In genomic region chr8:108286117-108286516, GRCm38 (mm10) we compare ENCODE assay signal across 18 mouse cellular contexts.
DNase-seq lines count a peak whose midpoint lies in the region; ATAC-seq and TF ChIP-seq lines count a peak whose summit lies in the region.
"Had no signal": no experiment of that assay in that cellular context is flagged by ENCODE, and none has a peak within 500 bp of the region (broad histone marks: within the 10 kb centered on the region; RNA-seq: fewer than 3 reads in every experiment).

No protein-coding gene starts in this region.

- ATAC-seq in granulocyte monocyte progenitor cell, adult 5-6 weeks (replicated peaks; ENCODE audit: poor library complexity, severe bottlenecking) = peak; percentile 92
- ATAC-seq in erythroblast, adult 5-6 weeks (replicated peaks; ENCODE audit: low FRiP score, poor library complexity, severe bottlenecking) = no peak
- ATAC-seq: intestine, embryonic 15.5 days had no signal

- no peak for TF ChIP-seq CTCF in layer of hippocampus, adult 2 months (conservative IDR thresholded peaks at IDR 0.05)

- DNase-seq in layer of hippocampus, postnatal 14 days (ENCODE audit: low spot score in 2 of 2) = peak; percentile 18 to 70
- DNase-seq in layer of hippocampus, adult 2 months (ENCODE audit: low spot score in 2 of 2) = no peak
- DNase-seq in thymus, postnatal 4 days = peak; percentile 5
- DNase-seq in thymus, postnatal 25 days = no peak
- no peak for DNase-seq in kidney, postnatal 14 days
- DNase-seq: adrenal gland, adult 2 months; cerebellum, adult 9-11 months; heart, postnatal 14 days; kidney, adult 9 months; kidney, postnatal 36 days; lung, adult 18-20 months had no signal

- H3K27ac ChIP-seq in layer of hippocampus, adult 2 months = no peak overlapping the region
- H3K27ac ChIP-seq: embryonic facial prominence, embryonic 13.5 days; heart, embryonic 10.5 days; hindbrain, embryonic 14.5 days; intestine, embryonic 15.5 days; neural tube, embryonic 13.5 days had no signal

- no peak overlapping the region for H3K4me3 ChIP-seq in layer of hippocampus, adult 2 months
- H3K4me3 ChIP-seq: embryonic facial prominence, embryonic 13.5 days; heart, embryonic 10.5 days; intestine, embryonic 15.5 days; neural tube, embryonic 13.5 days had no signal

Comparison
In these comparisons a context has a peak if more than half of its experiments do, and no peak if none do; other contexts are left out.
1. DNase-seq: peak in layer of hippocampus, postnatal 14 days (2 of 2) and thymus, postnatal 4 days (single experiment); none in layer of hippocampus, adult 2 months (0 of 2), thymus, postnatal 25 days (single experiment) and kidney, postnatal 14 days (single experiment).